Mouse (Mus musculus): ENCODE measurements around the gene Lpgat1. TPM values are rescaled to one million over a fixed set of nuclear protein-coding genes. Genes with fewer than 3 reads are reported as not detected.

The Lpgat1 gene
- polyA plus RNA-seq, 1 experiment from 2014 or later = 28.7 TPM

GRCm38 (mm10) chr1:191820951-191821325 lies 103.3 kb downstream of the Lpgat1 start:
- peak overlapping the region; percentile 61 for H3K4me3 ChIP-seq (ENCODE audit: low read depth, low read length)
- H3K27ac ChIP-seq (ENCODE audit: low read length) = no peak overlapping the region
- TF ChIP-seq CTCF (IDR thresholded peaks at IDR 0.05) (no peak), EP300 (IDR thresholded peaks at IDR 0.05) (no peak)

GRCm38 (mm10) chr1:191821326-191822091 lies 103.9 kb downstream of the Lpgat1 start, which contains the start of gene Nek2:
Nek2 (plus strand) TSS chr1:191821444.
- no peak for TF ChIP-seq EP300 (IDR thresholded peaks at IDR 0.05)
- no peak for TF ChIP-seq CTCF (IDR thresholded peaks at IDR 0.05)
- peak within 1 kb of the TSS; percentile 61 for H3K4me3 ChIP-seq (ENCODE audit: low read depth, low read length)
- H3K9me3 ChIP-seq (ENCODE audit: low read length) = no peaks in the 10 kb centered on the region
- H3K9ac ChIP-seq (replicated peaks; ENCODE audit: low read depth) = peak within 1 kb of the TSS; percentile 23; the same call in 1 of the 2 replicates
- H3K27ac ChIP-seq (ENCODE audit: low read length) = no peak within 1 kb of the TSS
- peak; percentile 98 for DNase-seq (ENCODE audit: low spot score)
- peaks cover 4% of the 10 kb centered on the region; the same call in 1 of the 2 replicates for H3K4me1 ChIP-seq (ENCODE audit: insufficient read depth, low read depth, low read length)
- H3K4me2 ChIP-seq (replicated peaks; ENCODE audit: low read depth, low read length) = peak within 1 kb of the TSS; percentile 98
- H3K36me3 ChIP-seq (ENCODE audit: insufficient read depth, low read length) = no peaks in the 10 kb centered on the region
- under 1% methylated on average over 78 of the region's 79 CpGs for WGBS
- no peaks in the 10 kb centered on the region for H3K27me3 ChIP-seq (replicated peaks; ENCODE audit: insufficient read depth, low read length)
- ATAC-seq = peak; percentile 96

More at GRCm38 (mm10) chr1:191820951-191821325, 103.3 kb downstream of the Lpgat1 start:
- Histone ChIP-seq H3K4me2 (replicated peaks; ENCODE audit: low read depth, low read length) (peak overlapping the region; percentile 98), H3K36me3 (ENCODE audit: insufficient read depth, low read length) (no peaks in the 10 kb centered on the region), H3K9me3 (ENCODE audit: low read length) (no peaks in the 10 kb centered on the region), H3K4me1 (ENCODE audit: insufficient read depth, low read depth, low read length) (peaks cover 4% of the 10 kb centered on the region; the same call in 1 of the 2 replicates), H3K27me3 (replicated peaks; ENCODE audit: insufficient read depth, low read length) (no peaks in the 10 kb centered on the region), H3K9ac (replicated peaks; ENCODE audit: low read depth) (peak overlapping the region; percentile 23; the same call in 1 of the 2 replicates)
- WGBS = 4% methylated on average over 15 of the region's 15 CpGs
- DNase-seq (ENCODE audit: low spot score) = no peak
- no peak for ATAC-seq

GRCm38 (mm10) chr1:191829124-191829523 lies 111.5 kb downstream of the Lpgat1 start:
- ATAC-seq (no peak), DNase-seq (ENCODE audit: low spot score) (peak; percentile 27)
- no peaks in the 10 kb centered on the region for H3K36me3 ChIP-seq (ENCODE audit: insufficient read depth, low read length)
- TF ChIP-seq EP300 (IDR thresholded peaks at IDR 0.05) = no peak
- peak; percentile 53 for TF ChIP-seq CTCF (IDR thresholded peaks at IDR 0.05)
- H3K4me3 ChIP-seq (ENCODE audit: low read depth, low read length) = no peak overlapping the region
- WGBS = 80% methylated on average over 3 of the region's 3 CpGs
- H3K27me3 ChIP-seq (replicated peaks; ENCODE audit: insufficient read depth, low read length) = no peaks in the 10 kb centered on the region
- no peak overlapping the region for H3K27ac ChIP-seq (ENCODE audit: low read length)
- H3K9me3 ChIP-seq (ENCODE audit: low read length) = no peaks in the 10 kb centered on the region
- H3K9ac ChIP-seq (replicated peaks; ENCODE audit: low read depth) = no peak overlapping the region
- H3K4me1 ChIP-seq (ENCODE audit: insufficient read depth, low read depth, low read length) = no peaks in the 10 kb centered on the region
- no peak overlapping the region for H3K4me2 ChIP-seq (replicated peaks; ENCODE audit: low read depth, low read length)

GRCm38 (mm10) chr1:191833396-191833795 lies 115.8 kb downstream of the Lpgat1 start:
- ATAC-seq (no peak), DNase-seq (ENCODE audit: low spot score) (no peak)
- H3K36me3 ChIP-seq (ENCODE audit: insufficient read depth, low read length) = no peaks in the 10 kb centered on the region
- no peaks in the 10 kb centered on the region for H3K27me3 ChIP-seq (replicated peaks; ENCODE audit: insufficient read depth, low read length)
- 93% methylated on average over 6 of the region's 6 CpGs for WGBS
- no peak overlapping the region for H3K27ac ChIP-seq (ENCODE audit: low read length)
- no peak for TF ChIP-seq EP300 (IDR thresholded peaks at IDR 0.05)
- no peak for TF ChIP-seq CTCF (IDR thresholded peaks at IDR 0.05)
- H3K4me1 ChIP-seq (ENCODE audit: insufficient read depth, low read depth, low read length) = no peaks in the 10 kb centered on the region
- no peak overlapping the region for H3K4me3 ChIP-seq (ENCODE audit: low read depth, low read length)
- H3K4me2 ChIP-seq (replicated peaks; ENCODE audit: low read depth, low read length) = no peak overlapping the region
- no peak overlapping the region for H3K9ac ChIP-seq (replicated peaks; ENCODE audit: low read depth)
- H3K9me3 ChIP-seq (ENCODE audit: low read length) = no peaks in the 10 kb centered on the region

Other genes with a start within 250 kb of the Lpgat1 start
- gene Dtl, start 142.3 kb upstream of the Lpgat1 start, polyA plus RNA-seq (2015; fragmentation: Nextera tagmentation; extraction: Ambion mirVana) = 2.9 and 3.1 TPM in 2 replicates
- gene Ints7, start 142.2 kb upstream of the Lpgat1 start, polyA plus RNA-seq (2015; fragmentation: Nextera tagmentation; extraction: Ambion mirVana) = 13.9 and 14.3 TPM in 2 replicates
- 4.8 and 5.9 TPM in 2 replicates for gene Nek2, start 103.6 kb downstream of the Lpgat1 start, polyA plus RNA-seq (2015; fragmentation: Nextera tagmentation; extraction: Ambion mirVana)
- gene Slc30a1, start 188.9 kb downstream of the Lpgat1 start, polyA plus RNA-seq (2015; fragmentation: Nextera tagmentation; extraction: Ambion mirVana) = 5.2 and 5.6 TPM in 2 replicates

All from lung, postnatal 0 days (tissue).